Mouse (Mus musculus) myocyte (in vitro differentiated cells): ENCODE measurements at regions not wholly inside any gene's neighbourhood (a gene's known extent, or its start where the extent isn't known, plus 50 kb on each side); places are given as distances from the start of the nearest gene placed in this dataset.

Source experiments
- H3K27me3 ChIP-seq: one replicate; pipeline ENCODE4 v1.6.1; 2011; ENCODE audit not compliant: control insufficient read depth, insufficient read depth, insufficient read length
- H3K36me3 ChIP-seq: one replicate; pipeline ENCODE4 v1.6.1; 2011; ENCODE audit not compliant: control insufficient read depth, insufficient read depth
- H3K4me2 ChIP-seq: one replicate; pipeline ENCODE4 v1.6.1; 2011; ENCODE audit warnings: low read depth, control low read depth
- H3K4me3 ChIP-seq: one replicate; pipeline ENCODE4 v1.5.1; 2011; ENCODE audit warnings: mild to moderate bottlenecking, control low read depth, moderate library complexity
- H3K79me2 ChIP-seq: one replicate; pipeline ENCODE4 v1.6.1; 2011; ENCODE audit not compliant: control insufficient read depth, insufficient read depth
- H3ac ChIP-seq: one replicate; pipeline ENCODE4 v1.6.1; 2011; ENCODE audit not compliant: control insufficient read depth, insufficient read length
- CEBPB ChIP-seq: IDR thresholded peaks from 2 replicates; pipeline ENCODE4 v1.6.1; 2011; ENCODE audit warnings: mild to moderate bottlenecking, moderate library complexity; ENCODE audit not compliant: poor library complexity, insufficient read depth, severe bottlenecking
- E2F4 ChIP-seq: IDR thresholded peaks from one replicate; pipeline ENCODE4 v1.6.1; 2011; ENCODE audit warnings: mild to moderate bottlenecking, control low read depth, moderate library complexity; ENCODE audit not compliant: insufficient read depth
- MAX ChIP-seq: IDR thresholded peaks from one replicate; pipeline ENCODE4 v1.6.1; 2011; ENCODE audit warnings: low read depth, mild to moderate bottlenecking, control low read depth
- MYOD1 ChIP-seq, 3 experiments: IDR thresholded peaks; one replicate each; pipeline ENCODE4 v1.6.1; 2011; ENCODE audit warnings: control low read depth in 2 of 3, low read depth in 2 of 3, mild to moderate bottlenecking in 2 of 3, moderate library complexity in 1 of 3; ENCODE audit not compliant: insufficient read length in 2 of 3, control insufficient read depth in 1 of 3
- MYOG ChIP-seq, 3 experiments: IDR thresholded peaks; one replicate each; pipeline ENCODE4 v1.6.1; 2011; ENCODE audit warnings: control low read depth in 2 of 3, low read depth in 2 of 3, mild to moderate bottlenecking in 2 of 3; ENCODE audit not compliant: insufficient read length in 2 of 3, control insufficient read depth in 1 of 3, insufficient read depth in 1 of 3
- POLR2A ChIP-seq: IDR thresholded peaks from one replicate; pipeline ENCODE4 v1.6.1; 2011; ENCODE audit warnings: low read depth, mild to moderate bottlenecking, control low read depth, moderate library complexity; ENCODE audit not compliant: insufficient read length
- POLR2AphosphoS2 ChIP-seq: IDR thresholded peaks from one replicate; pipeline ENCODE4 v1.6.1; 2011; ENCODE audit warnings: low read depth, control low read depth; ENCODE audit not compliant: insufficient read length
- REST ChIP-seq: IDR thresholded peaks from one replicate; pipeline ENCODE4 v1.6.1; 2011; ENCODE audit warnings: mild to moderate bottlenecking, control low read depth, moderate library complexity; ENCODE audit not compliant: insufficient read depth, insufficient read length
- SRF ChIP-seq: IDR thresholded peaks from one replicate; pipeline ENCODE4 v1.6.1; 2011; ENCODE audit warnings: low read depth; ENCODE audit not compliant: control insufficient read depth, insufficient read length
- TCF12 ChIP-seq: IDR thresholded peaks from one replicate; pipeline ENCODE4 v1.6.1; 2011; ENCODE audit warnings: mild to moderate bottlenecking, control low read depth; ENCODE audit not compliant: poor library complexity, insufficient read depth, severe bottlenecking
- TCF3 ChIP-seq: IDR thresholded peaks from one replicate; pipeline ENCODE4 v1.6.1; 2011; ENCODE audit warnings: low read depth, control low read depth; ENCODE audit not compliant: insufficient read length
- USF1 ChIP-seq: IDR thresholded peaks from one replicate; pipeline ENCODE4 v1.6.1; 2011; ENCODE audit warnings: low read depth, mild to moderate bottlenecking, control low read depth, moderate library complexity

- no peak for TF ChIP-seq TCF3
- no peak for TF ChIP-seq USF1
- TF ChIP-seq MYOD1 (IDR thresholded peaks at IDR 0.05; ENCODE audit: control insufficient read depth in 1 of 3, insufficient read length in 2 of 3, low read depth in 2 of 3), result no peak
- TF ChIP-seq POLR2AphosphoS2, result no peak
- no peak for TF ChIP-seq REST
- no peak for TF ChIP-seq E2F4
- no peak for TF ChIP-seq TCF12
- TF ChIP-seq CEBPB, result no peak
- TF ChIP-seq SRF, result no peak
- no peak for TF ChIP-seq POLR2A
- TF ChIP-seq MYOG (IDR thresholded peaks at IDR 0.05; ENCODE audit: control insufficient read depth in 1 of 3, insufficient read depth in 1 of 3, insufficient read length in 2 of 3, low read depth in 2 of 3), result no peak
- Histone ChIP-seq H3K36me3 (no peaks in the 10 kb centered on the region), H3K4me2 (peak overlapping the region; percentile 4), H3ac (no peak overlapping the region), H3K27me3 (no peaks in the 10 kb centered on the region), H3K79me2 (no peaks in the 10 kb centered on the region), H3K4me3 (no peak overlapping the region)
Measured at GRCm38 (mm10) chr2:57832565-57833355, 164.9 kb upstream of the Galnt5 start.

DNA sequence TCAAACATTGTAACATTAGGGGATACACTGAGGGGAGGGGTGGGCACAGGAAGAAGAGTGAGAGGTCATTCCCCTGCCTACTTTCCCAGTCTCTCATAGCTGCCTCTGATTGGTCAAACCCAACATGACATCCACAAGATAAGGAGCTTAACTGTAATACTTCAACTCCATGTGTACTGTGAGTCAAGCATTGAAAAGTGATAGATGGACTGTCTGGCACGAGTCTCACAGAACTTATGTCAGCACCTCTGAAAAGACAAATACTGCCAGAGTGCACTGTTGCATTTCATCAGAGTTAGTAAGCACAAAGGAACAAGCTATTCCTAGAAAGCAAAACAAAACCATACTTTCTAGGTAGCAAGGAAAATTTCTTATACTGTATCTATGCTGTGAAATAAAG, 152.5 kb upstream of the Galnt5 start:
- H3K4me2 ChIP-seq, result no peak overlapping the region
- no peaks in the 10 kb centered on the region for H3K36me3 ChIP-seq
- H3K79me2 ChIP-seq, result no peaks in the 10 kb centered on the region
- no peak overlapping the region for H3ac ChIP-seq
- H3K4me3 ChIP-seq, result no peak overlapping the region
- TF ChIP-seq TCF12 (no peak), E2F4 (no peak), TCF3 (no peak), CEBPB (no peak), MYOD1 (IDR thresholded peaks at IDR 0.05; ENCODE audit: control insufficient read depth in 1 of 3, insufficient read length in 2 of 3, low read depth in 2 of 3) (no peak)
- no peaks in the 10 kb centered on the region for H3K27me3 ChIP-seq

DNA sequence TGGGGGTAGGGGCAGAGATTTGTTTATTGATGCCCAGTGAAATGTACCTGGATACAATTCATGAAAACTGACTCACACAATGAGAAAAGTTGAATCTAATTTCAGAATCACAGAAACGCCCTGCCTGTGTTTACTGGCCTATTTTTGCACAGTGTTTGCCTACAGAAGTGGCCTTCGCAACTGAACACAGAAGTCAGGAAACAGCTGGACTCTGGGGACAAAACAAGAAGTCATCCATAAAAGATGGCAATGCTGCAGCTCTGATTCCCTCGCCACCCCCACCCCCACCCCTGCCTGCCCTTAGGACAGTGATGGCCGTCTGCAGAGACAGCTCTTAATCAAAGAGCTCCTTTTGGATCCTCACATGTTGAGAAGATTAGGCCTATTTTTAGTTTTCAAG, 150.0 kb upstream of the Galnt5 start:
- no peak overlapping the region for H3K4me3 ChIP-seq
- H3K36me3 ChIP-seq, result no peaks in the 10 kb centered on the region
- H3K27me3 ChIP-seq, result no peaks in the 10 kb centered on the region
- no peaks in the 10 kb centered on the region for H3K79me2 ChIP-seq
- H3K4me2 ChIP-seq, result no peak overlapping the region
- TF ChIP-seq MYOD1 (IDR thresholded peaks at IDR 0.05; ENCODE audit: control insufficient read depth in 1 of 3, insufficient read length in 2 of 3, low read depth in 2 of 3), result no peak
- TF ChIP-seq TCF12, result no peak
- TF ChIP-seq POLR2A, result no peak
- no peak for TF ChIP-seq REST
- TF ChIP-seq MAX, result no peak
- TF ChIP-seq E2F4, result no peak
- TF ChIP-seq TCF3, result no peak
- no peak for TF ChIP-seq MYOG (IDR thresholded peaks at IDR 0.05; ENCODE audit: control insufficient read depth in 1 of 3, insufficient read depth in 1 of 3, insufficient read length in 2 of 3, low read depth in 2 of 3)
- TF ChIP-seq USF1, result no peak
- TF ChIP-seq POLR2AphosphoS2, result no peak
- TF ChIP-seq CEBPB, result no peak
- TF ChIP-seq SRF, result no peak
- no peak overlapping the region for H3ac ChIP-seq

DNA sequence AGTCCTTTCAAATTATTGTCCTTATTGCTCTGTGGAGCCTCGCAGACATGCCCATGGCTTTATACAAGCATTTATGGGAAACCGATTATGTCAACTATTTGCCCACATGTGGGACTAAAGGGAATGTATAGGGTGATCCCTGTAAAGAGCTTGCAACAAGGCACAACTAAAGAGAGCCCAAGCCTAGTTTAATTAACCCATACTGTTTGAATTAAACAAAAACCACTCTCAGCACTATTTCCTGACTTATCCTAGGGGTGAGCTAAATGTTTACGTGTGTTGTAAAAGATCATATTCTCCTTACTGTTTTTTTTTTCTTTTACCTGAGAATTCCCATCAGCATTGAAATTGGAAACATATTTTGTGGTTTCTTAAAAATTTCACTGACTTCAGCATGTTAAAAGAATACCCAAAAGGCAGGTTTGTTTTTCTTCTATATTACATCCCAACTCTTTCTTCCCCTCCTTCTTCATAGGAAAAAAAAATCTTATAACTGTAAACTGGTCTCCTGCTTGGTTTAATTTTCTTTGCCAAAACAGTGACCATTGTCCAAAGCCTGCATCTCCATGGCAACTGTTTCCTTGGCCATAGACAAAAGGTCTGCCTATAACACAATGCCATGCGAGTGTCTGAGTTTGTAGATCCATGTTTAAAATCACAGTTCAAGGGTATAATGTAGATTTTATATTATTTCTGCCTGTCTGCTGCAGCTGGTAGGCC, 148.2 kb upstream of the Galnt5 start:
- TF ChIP-seq POLR2A (no peak), TCF12 (no peak), MAX (no peak), REST (no peak), MYOD1 (IDR thresholded peaks at IDR 0.05; ENCODE audit: control insufficient read depth in 1 of 3, insufficient read length in 2 of 3, low read depth in 2 of 3) (no peak), SRF (no peak), E2F4 (no peak), POLR2AphosphoS2 (no peak), MYOG (IDR thresholded peaks at IDR 0.05; ENCODE audit: control insufficient read depth in 1 of 3, insufficient read depth in 1 of 3, insufficient read length in 2 of 3, low read depth in 2 of 3) (no peak), USF1 (no peak), CEBPB (no peak), TCF3 (no peak)

DNA sequence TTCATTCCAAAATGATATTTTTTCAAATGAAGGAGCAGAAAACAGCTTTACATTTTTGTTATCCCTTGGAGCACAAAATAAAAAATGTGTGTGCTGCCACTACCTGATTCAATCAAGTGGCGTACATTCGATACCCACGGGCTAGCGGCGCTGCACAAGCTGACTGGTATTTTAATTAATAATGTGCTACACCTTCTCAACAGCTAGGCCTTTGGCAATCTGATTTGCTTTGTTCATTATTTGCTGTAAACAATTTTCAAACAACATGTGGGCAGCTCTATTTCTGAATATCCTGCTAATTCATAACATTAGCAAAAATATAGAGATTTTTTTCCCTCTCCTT, 147.7 kb upstream of the Galnt5 start:
- Histone ChIP-seq H3K79me2 (no peaks in the 10 kb centered on the region), H3K27me3 (no peaks in the 10 kb centered on the region), H3ac (no peak overlapping the region), H3K36me3 (no peaks in the 10 kb centered on the region), H3K4me2 (no peak overlapping the region), H3K4me3 (no peak overlapping the region)
- no peak for TF ChIP-seq CEBPB
- TF ChIP-seq E2F4, result no peak
- no peak for TF ChIP-seq POLR2A
- no peak for TF ChIP-seq MYOD1 (IDR thresholded peaks at IDR 0.05; ENCODE audit: control insufficient read depth in 1 of 3, insufficient read length in 2 of 3, low read depth in 2 of 3)
- TF ChIP-seq MAX, result no peak
- no peak for TF ChIP-seq TCF12

More for the DNA sequence above, 148.2 kb upstream of the Galnt5 start:
- H3K27me3 ChIP-seq, result no peaks in the 10 kb centered on the region
- no peak overlapping the region for H3K4me2 ChIP-seq
- no peaks in the 10 kb centered on the region for H3K36me3 ChIP-seq
- no peak overlapping the region for H3K4me3 ChIP-seq
- no peaks in the 10 kb centered on the region for H3K79me2 ChIP-seq
- no peak overlapping the region for H3ac ChIP-seq
